Mouse (Mus musculus) spleen, adult 2 months (tissue): ENCODE results near the gene Nfix.

Experiments
- CTCF ChIP-seq: fragments of 200-500 bp; IDR thresholded peaks from 2 replicates; pipeline ENCODE4 v1.5.1; 2011; ENCODE audit warnings: mild to moderate bottlenecking, inconsistent platforms; ENCODE audit not compliant: insufficient read depth, insufficient read length, insufficient replicate concordance; ENCODE audit errors: extremely low read depth
- POLR2A ChIP-seq: fragments of 200-500 bp; IDR thresholded peaks from 2 replicates; pipeline ENCODE4 v1.6.1; 2011; ENCODE audit warnings: low read depth, low read length, inconsistent platforms

DNA sequence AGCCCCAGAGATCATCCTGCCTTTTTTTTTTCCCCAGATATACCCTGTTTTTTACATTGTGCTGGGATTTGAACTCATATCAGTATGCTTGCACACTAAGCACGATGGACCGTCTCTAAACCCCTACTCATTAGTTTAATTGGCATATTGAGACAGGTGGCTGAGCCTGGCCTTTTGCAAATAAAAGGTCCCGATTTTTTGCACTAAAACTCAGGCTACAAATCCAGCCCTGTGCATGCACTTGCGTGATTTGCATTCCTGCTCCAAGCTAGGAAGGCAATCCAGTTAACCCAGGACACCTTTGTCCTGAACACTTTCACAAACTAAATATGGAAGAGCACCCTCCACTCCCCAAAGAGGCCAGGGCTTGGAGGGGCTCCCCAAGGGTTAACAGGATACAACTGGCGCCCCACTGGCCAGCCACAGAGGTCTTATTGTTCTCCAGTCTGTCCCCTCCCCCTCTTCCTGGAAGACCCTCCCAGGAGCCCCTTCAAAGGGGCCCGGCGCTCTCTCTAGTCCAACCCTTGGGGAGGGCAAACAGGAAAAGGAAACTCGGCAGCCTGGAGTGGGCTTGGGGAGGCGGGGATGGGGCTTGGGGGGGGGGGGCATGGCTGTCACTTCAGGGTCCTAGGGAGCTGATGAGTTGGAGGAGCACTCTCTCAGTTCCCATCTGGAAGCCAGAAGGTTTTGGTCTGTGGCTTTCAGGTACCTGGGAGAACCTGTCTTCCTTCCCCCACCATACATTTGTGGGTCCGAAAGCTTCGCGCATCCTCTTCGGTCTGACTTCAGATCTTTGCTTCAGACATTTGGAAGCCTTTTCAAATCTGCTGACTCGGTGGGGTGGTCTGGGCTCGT is 144.6 kb downstream of the Nfix start:
- TF ChIP-seq POLR2A (no peak), CTCF (no peak)
